Mouse (Mus musculus): ENCODE results near the gene Tmem151a.

DNA sequence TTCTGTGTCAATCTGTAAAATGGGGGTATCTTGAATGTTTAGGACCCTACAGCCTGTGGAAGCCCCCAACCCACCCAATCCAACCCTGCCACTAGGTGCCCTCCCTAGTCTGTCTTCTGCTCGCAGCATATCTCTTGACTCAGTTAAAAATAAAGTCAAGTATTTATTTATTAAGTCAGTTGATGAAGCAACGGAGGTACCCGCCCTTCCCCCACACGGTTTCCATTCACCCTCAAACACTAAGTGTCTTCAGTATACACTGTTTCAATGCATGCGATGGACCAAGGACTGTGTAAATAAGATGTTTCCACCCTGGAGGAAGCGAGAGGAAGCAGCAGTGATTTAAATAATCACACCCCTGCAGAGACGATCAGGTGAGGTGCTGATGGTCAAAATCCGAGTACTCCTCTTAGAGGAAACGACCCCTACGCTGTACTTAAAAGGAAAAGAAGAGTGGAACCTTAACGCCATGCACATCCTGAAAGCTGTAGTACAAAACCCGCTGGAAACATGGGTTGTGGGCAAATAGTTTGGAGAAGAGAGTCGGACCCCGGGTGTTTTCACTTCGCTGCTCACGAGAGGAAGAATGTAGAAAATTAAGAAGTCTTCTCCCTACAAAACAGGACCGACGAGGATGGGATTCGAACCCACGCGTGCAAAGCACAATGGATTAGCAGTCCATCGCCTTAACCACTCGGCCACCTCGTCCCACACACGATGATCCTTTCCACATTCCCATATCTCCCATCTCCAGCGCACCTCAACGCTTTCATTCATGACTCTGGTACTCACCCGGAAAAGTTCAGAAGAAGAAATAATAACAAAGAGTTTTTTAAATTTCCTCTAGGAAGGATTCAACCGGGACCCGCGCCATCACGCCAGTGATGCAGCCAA is 47.4 kb downstream of the Tmem151a start:
- TF ChIP-seq CTCF (IDR thresholded peaks at IDR 0.05; ENCODE audit: low read depth, low read length) (no peak), POLR2A (IDR thresholded peaks at IDR 0.05; ENCODE audit: extremely low read depth, insufficient read depth, low read length) (no peak)
